Comparison of ENCODE assay signal across 11 mouse cellular contexts in genomic region chr2:106553666-106554065, GRCm38 (mm10).
"Had no signal": no experiment of that assay in that cellular context is flagged by ENCODE, and none has a peak within 500 bp of the region (broad histone marks: within the 10 kb centered on the region; RNA-seq: fewer than 3 reads in every experiment).

No protein-coding gene starts in this region.

- H3K4me1 ChIP-seq: limb, embryonic 12.5 days; liver, embryonic 13.5 days; midbrain, embryonic 12.5 days; neural tube, embryonic 15.5 days had no signal

- DNase-seq: layer of hippocampus, adult 9-11 months; layer of hippocampus, postnatal 36 days; liver; liver, embryonic 13.5 days; liver, postnatal 0 days; thymus, postnatal 4 days had no signal

- H3K9me3 ChIP-seq: limb, embryonic 12.5 days; liver, embryonic 13.5 days; midbrain, embryonic 12.5 days; neural tube, embryonic 15.5 days had no signal

- H3K27me3 ChIP-seq: limb, embryonic 12.5 days; liver, embryonic 13.5 days; midbrain, embryonic 12.5 days; neural tube, embryonic 15.5 days had no signal

- H3K4me2 ChIP-seq: limb, embryonic 12.5 days; liver, embryonic 13.5 days; midbrain, embryonic 12.5 days; neural tube, embryonic 15.5 days had no signal

- H3K4me3 ChIP-seq: limb, embryonic 12.5 days; liver, embryonic 13.5 days; midbrain, embryonic 12.5 days; neural tube, embryonic 15.5 days had no signal

- H3K36me3 ChIP-seq: limb, embryonic 12.5 days; liver, embryonic 13.5 days; midbrain, embryonic 12.5 days; neural tube, embryonic 15.5 days had no signal

- H3K9ac ChIP-seq: limb, embryonic 12.5 days; liver, embryonic 13.5 days; liver, postnatal 0 days; midbrain, embryonic 12.5 days; neural tube, embryonic 15.5 days had no signal

- ATAC-seq: intestine, postnatal 0 days; liver, postnatal 0 days had no signal

- H3K27ac ChIP-seq: limb, embryonic 12.5 days; liver, embryonic 13.5 days; midbrain, embryonic 12.5 days; neural tube, embryonic 15.5 days; stomach, postnatal 0 days had no signal
